In the genomic region with DNA sequence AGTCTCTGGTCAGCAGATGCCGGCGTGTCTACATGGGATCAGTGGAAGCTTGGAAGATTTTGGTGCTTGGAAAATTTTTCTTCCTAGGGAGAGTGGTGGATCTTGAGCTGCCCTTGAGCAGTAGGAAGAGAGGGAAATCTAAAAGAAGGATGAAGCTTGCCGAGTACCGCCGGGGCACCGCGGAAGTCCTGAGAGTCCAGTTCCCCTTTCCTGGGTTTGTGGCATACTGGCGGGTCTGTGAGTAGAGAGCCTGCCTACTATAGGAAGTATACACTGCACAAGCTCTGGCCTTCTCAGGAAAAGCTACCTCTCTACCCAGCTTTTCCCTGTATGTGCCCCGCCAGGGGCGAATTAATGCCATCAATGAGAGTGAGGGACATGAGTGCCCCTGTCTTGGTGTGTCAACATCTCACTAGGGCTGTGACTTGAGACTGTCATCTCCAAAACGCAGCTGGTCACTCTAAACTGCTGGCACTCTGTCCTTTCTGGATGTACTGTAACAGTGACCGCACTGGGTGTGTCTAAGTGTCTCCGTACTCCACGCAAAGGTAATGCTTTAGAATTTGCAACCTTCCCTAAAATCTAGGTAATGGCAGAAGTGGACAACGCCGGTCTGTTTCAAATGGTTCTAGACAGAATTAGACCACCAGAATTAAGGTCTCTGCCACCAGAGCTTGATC, we compare ENCODE assay signal across 10 mouse cellular contexts. TPM values are rescaled to one million over a fixed set of nuclear protein-coding genes. Genes with fewer than 3 reads are reported as not detected.
A peak's percentile ranks its signal among the peaks of the same experiment; 100 is the strongest.
DNase-seq lines count a peak whose midpoint lies in the region; ATAC-seq and TF ChIP-seq lines count a peak whose summit lies in the region.
"Had no signal": no experiment of that assay in that cellular context is flagged by ENCODE, and none has a peak within 500 bp of the region (broad histone marks: within the 10 kb centered on the region; RNA-seq: fewer than 3 reads in every experiment).

No protein-coding gene starts in this region.

- peaks cover 11% of the 10 kb centered on the region for H3K4me1 ChIP-seq in kidney, postnatal 0 days (replicated peaks; ENCODE audit: insufficient read depth, low read length)
- peaks cover 26% of the 10 kb centered on the region for H3K4me1 ChIP-seq in embryonic facial prominence, embryonic 15.5 days
- peaks cover 12% of the 10 kb centered on the region for H3K4me1 ChIP-seq in hindbrain, embryonic 16.5 days (ENCODE audit: control insufficient read depth, insufficient read depth, low read depth, low read length)
- H3K4me1 ChIP-seq in megakaryocyte, embryonic 14.5 days = peaks cover 18% of the 10 kb centered on the region

- 0 out of 2 replicates have a peak overlapping the region, but pooled peaks have one; percentile 7 for H3K4me2 ChIP-seq in kidney, postnatal 0 days (ENCODE audit: low read length)
- H3K4me2 ChIP-seq in embryonic facial prominence, embryonic 15.5 days (replicated peaks) = peak overlapping the region; percentile 23; the same call in 1 of the 2 replicates
- 0 out of 2 replicates have a peak overlapping the region, but pooled peaks have one; percentile 16 for H3K4me2 ChIP-seq in hindbrain, embryonic 16.5 days (ENCODE audit: low read length)

- no peaks in the 10 kb centered on the region for H3K36me3 ChIP-seq in kidney, postnatal 0 days (ENCODE audit: insufficient read depth, low read length)
- H3K36me3 ChIP-seq in embryonic facial prominence, embryonic 15.5 days = no peaks in the 10 kb centered on the region; the same call in 1 of the 2 replicates
- no peaks in the 10 kb centered on the region for H3K36me3 ChIP-seq in hindbrain, embryonic 16.5 days (ENCODE audit: control insufficient read depth, insufficient read depth, low read length)
- no peaks in the 10 kb centered on the region for H3K36me3 ChIP-seq in megakaryocyte, embryonic 14.5 days (replicated peaks; ENCODE audit: low read length)

- H3K27ac ChIP-seq in kidney, postnatal 0 days = no peak overlapping the region
- no peak overlapping the region for H3K27ac ChIP-seq in embryonic facial prominence, embryonic 15.5 days (replicated peaks)
- H3K27ac ChIP-seq in hindbrain, embryonic 16.5 days (ENCODE audit: low read depth, low read length) = no peak overlapping the region

- H3K9ac ChIP-seq in kidney, postnatal 0 days (ENCODE audit: low read depth, low read length) = no peak overlapping the region
- H3K9ac ChIP-seq in embryonic facial prominence, embryonic 15.5 days = no peak overlapping the region
- no peak overlapping the region for H3K9ac ChIP-seq in hindbrain, embryonic 16.5 days (ENCODE audit: low read depth, low read length)

- H3K4me3 ChIP-seq in kidney, postnatal 0 days (replicated peaks; ENCODE audit: low read depth, low read length) = no peak overlapping the region
- H3K4me3 ChIP-seq in embryonic facial prominence, embryonic 15.5 days (replicated peaks) = no peak overlapping the region
- H3K4me3 ChIP-seq in hindbrain, embryonic 16.5 days (ENCODE audit: low read length) = no peak overlapping the region
- peak overlapping the region; percentile 53 for H3K4me3 ChIP-seq in megakaryocyte, embryonic 14.5 days (replicated peaks)

- no peak for DNase-seq in kidney, postnatal 0 days (ENCODE audit: low spot score)
- no peak for DNase-seq in kidney, postnatal 10 days
- no peak for DNase-seq in testis, postnatal 14 days (ENCODE audit: low spot score)
- no peak for DNase-seq in ovary, postnatal 36 days (ENCODE audit: low spot score)
- DNase-seq: cerebellum, postnatal 36 days; thymus, adult 18-20 months had no signal

- TF ChIP-seq CTCF in kidney, postnatal 0 days (IDR thresholded peaks at IDR 0.05; ENCODE audit: low read depth) = no peak

- peaks cover 51% of the 10 kb centered on the region for H3K27me3 ChIP-seq in kidney, postnatal 0 days (ENCODE audit: insufficient read depth, low read length)
- peaks cover 56% of the 10 kb centered on the region for H3K27me3 ChIP-seq in embryonic facial prominence, embryonic 15.5 days
- H3K27me3 ChIP-seq in hindbrain, embryonic 16.5 days (replicated peaks; ENCODE audit: control insufficient read depth, insufficient read depth, low read length) = peaks cover 50% of the 10 kb centered on the region
- peaks cover 96% of the 10 kb centered on the region for H3K27me3 ChIP-seq in megakaryocyte, embryonic 14.5 days (replicated peaks)

- ATAC-seq in kidney, postnatal 0 days (replicated peaks; ENCODE audit: low FRiP score, low read depth) = no peak
- ATAC-seq in embryonic facial prominence, embryonic 15.5 days (ENCODE audit: insufficient number of reproducible peaks, low FRiP score, low TSS enrichment, low read depth) = no peak
- no peak for ATAC-seq in hindbrain, embryonic 16.5 days
- ATAC-seq: forebrain, embryonic 14.5 days had no signal

- no peaks in the 10 kb centered on the region for H3K9me3 ChIP-seq in kidney, postnatal 0 days (replicated peaks; ENCODE audit: low read length)
- no peaks in the 10 kb centered on the region for H3K9me3 ChIP-seq in embryonic facial prominence, embryonic 15.5 days (replicated peaks)
- no peaks in the 10 kb centered on the region for H3K9me3 ChIP-seq in hindbrain, embryonic 16.5 days (ENCODE audit: control insufficient read depth, low read length)
- H3K9me3 ChIP-seq in megakaryocyte, embryonic 14.5 days = peaks cover 8% of the 10 kb centered on the region; the same call in 1 of the 2 replicates

- 37% methylated on average over 16 of the region's 16 CpGs for WGBS in kidney, postnatal 0 days
- WGBS in embryonic facial prominence, embryonic 15.5 days = 33% methylated on average over 16 of the region's 16 CpGs
- 18% methylated on average over 16 of the region's 16 CpGs for WGBS in hindbrain, embryonic 16.5 days

RNA-seq across cellular contexts. Expression of a gene that starts 5.3 kb away (rescaled TPM):
- 31.5 and 31.7 TPM in 2 replicates for polyA plus RNA-seq in kidney, postnatal 0 days (2015; fragmentation: Nextera tagmentation; extraction: Ambion mirVana)
- 40.0 and 42.5 TPM in 2 replicates for polyA plus RNA-seq in embryonic facial prominence, embryonic 15.5 days (2015; fragmentation: Nextera tagmentation; extraction: Ambion mirVana)
- polyA plus RNA-seq in hindbrain, embryonic 16.5 days (2015; fragmentation: Nextera tagmentation; extraction: Ambion mirVana) = 20.0 and 23.1 TPM in 2 replicates
- 7.6 and 26.8 TPM in 2 replicates for polyA plus RNA-seq in megakaryocyte, embryonic 14.5 days (2012; ENCODE audit: insufficient read depth, low replicate concordance)

RNA-seq across cellular contexts. Expression of a gene that starts 27.6 kb away (rescaled TPM):
- polyA plus RNA-seq in kidney, postnatal 0 days (2015; fragmentation: Nextera tagmentation; extraction: Ambion mirVana) = 0.28 and 0.49 TPM in 2 replicates
- 0.91 and 0.96 TPM in 2 replicates for polyA plus RNA-seq in embryonic facial prominence, embryonic 15.5 days (2015; fragmentation: Nextera tagmentation; extraction: Ambion mirVana)
- not detected in 2 replicates for polyA plus RNA-seq in hindbrain, embryonic 16.5 days (2015; fragmentation: Nextera tagmentation; extraction: Ambion mirVana)
- polyA plus RNA-seq in megakaryocyte, embryonic 14.5 days (2012; ENCODE audit: insufficient read depth, low replicate concordance) = not detected in 2 replicates
- polyA plus RNA-seq: forebrain, embryonic 14.5 days had no signal
